Mouse (Mus musculus) erythroblast, embryonic 14.5 days (primary cell): ENCODE measurements around the gene Lpcat3. TPM values are rescaled to one million over a fixed set of nuclear protein-coding genes. Genes with fewer than 3 reads are reported as not detected.

ENCODE experiments used
- H3K27me3 ChIP-seq: 2 replicates; pipeline ENCODE4 v1.6.1; 2012; ENCODE audit warnings: inconsistent platforms; ENCODE audit not compliant: control insufficient read depth
- H3K36me3 ChIP-seq: 2 replicates; pipeline ENCODE4 v1.6.1; 2012; ENCODE audit warnings: mild to moderate bottlenecking, inconsistent platforms; ENCODE audit not compliant: control insufficient read depth
- H3K4me1 ChIP-seq: 2 replicates; pipeline ENCODE4 v1.6.1; 2012; ENCODE audit warnings: inconsistent platforms; ENCODE audit not compliant: control insufficient read depth
- H3K4me3 ChIP-seq: replicated peaks from 2 replicates; pipeline ENCODE3; 2012; ENCODE audit warnings: moderate library complexity, mild to moderate bottlenecking, inconsistent platforms
- H3K9me3 ChIP-seq: 2 replicates; pipeline ENCODE4 v1.6.1; 2012; ENCODE audit warnings: low read length, inconsistent platforms, mixed read lengths; ENCODE audit not compliant: control insufficient read depth
- GATA1 ChIP-seq: IDR thresholded peaks from 2 replicates; pipeline ENCODE4 v1.6.1; 2012; ENCODE audit warnings: low read length, inconsistent platforms, mixed read lengths
- TAL1 ChIP-seq: IDR thresholded peaks from 3 replicates; pipeline ENCODE4 v1.6.1; 2012; ENCODE audit warnings: low read length, inconsistent platforms, mixed read lengths
- polyA plus RNA-seq: library from polyadenylated mRNA; stranded (reverse); fragments of >175 nt; gene quantifications from 2 replicates; pipeline ENCODE4 v1.2.3, GENCODE M21; 2012

Gene Lpcat3
- polyA plus RNA-seq, 1 experiment = 15.9 TPM

- Histone ChIP-seq H3K9me3 (no peaks in the 10 kb centered on the region), H3K36me3 (no peaks in the 10 kb centered on the region; the same call in 1 of the 2 replicates), H3K27me3 (no peaks in the 10 kb centered on the region), H3K4me1 (peaks cover 52% of the 10 kb centered on the region), H3K4me3 (peak overlapping the region; percentile 75)
- TF ChIP-seq TAL1 (no peak), GATA1 (no peak)
These were observed 77.5 kb downstream of the Lpcat3 start for GRCm38 (mm10) chr6:124740211-124740887.

DNA sequence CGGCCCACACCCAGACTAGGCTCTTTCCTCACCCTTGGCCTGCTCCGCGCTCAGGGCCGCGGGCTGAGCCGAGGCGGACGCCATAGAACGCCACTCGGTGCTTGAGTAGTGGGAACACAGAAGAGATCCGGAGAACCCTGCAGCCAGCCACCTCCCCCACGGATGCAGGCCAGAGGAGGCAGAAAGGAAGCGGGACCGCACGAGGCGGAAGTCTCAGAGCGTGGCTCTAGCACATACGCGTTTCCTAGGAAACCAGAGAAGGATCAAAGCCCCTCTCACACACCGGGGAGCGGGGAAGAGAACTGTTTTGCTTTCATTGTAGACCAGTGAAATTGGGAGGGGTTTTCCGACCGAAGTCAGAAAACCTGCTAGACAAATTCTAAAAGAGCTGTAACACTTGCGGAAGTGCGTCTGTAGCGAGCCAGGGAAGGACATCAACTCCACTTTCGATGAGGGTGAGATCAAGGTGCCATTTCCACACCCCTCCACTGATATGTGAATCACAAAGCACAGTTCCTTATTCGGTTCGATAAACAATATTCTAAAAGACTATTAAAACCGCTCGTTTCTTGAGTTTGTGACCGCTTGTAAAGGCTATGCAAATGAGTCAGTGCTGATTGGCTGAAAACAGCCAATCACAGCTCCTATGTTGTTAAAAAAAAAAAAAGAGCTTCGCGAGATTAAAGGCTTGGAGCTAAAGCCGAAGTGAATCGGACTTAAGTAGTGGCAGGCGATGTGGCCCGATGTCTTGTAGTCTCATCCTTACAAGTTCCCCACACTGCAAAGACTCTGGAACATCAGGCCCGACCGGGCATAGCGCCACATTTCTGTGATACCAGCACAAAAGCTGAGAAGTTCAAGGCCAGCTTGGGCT is 78.3 kb downstream of the Lpcat3 start, which contains the start of gene Grcc10:
Grcc10 (minus strand) TSS at position 487 of the 874 bp plus-strand sequence.
- Histone ChIP-seq H3K36me3 (no peaks in the 10 kb centered on the region; the same call in 1 of the 2 replicates), H3K4me3 (peak within 1 kb of the TSS; percentile 75), H3K4me1 (peaks cover 60% of the 10 kb centered on the region), H3K27me3 (no peaks in the 10 kb centered on the region), H3K9me3 (no peaks in the 10 kb centered on the region)
- TF ChIP-seq TAL1 (no peak), GATA1 (no peak)

DNA sequence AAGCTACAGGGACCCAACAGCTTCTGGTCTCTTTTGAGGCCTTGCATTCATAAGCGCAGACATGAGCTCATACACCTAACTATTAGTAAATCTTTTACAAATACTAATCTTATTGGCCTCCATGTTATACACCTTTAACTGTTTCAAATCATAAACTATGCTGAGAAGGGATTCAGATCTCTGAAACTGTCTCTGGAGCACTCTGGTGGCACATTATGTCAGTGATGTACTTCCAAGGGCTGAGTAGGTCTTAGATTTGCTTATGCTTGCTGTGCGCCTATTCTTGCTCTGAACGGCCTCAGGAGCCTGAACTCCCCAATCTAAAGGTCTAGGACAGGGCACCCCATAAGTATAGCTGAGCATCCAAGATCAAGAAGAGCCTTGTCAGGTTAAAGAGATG is 79.0 kb downstream of the Lpcat3 start:
- H3K27me3 ChIP-seq = no peaks in the 10 kb centered on the region; the same call in 1 of the 2 replicates
- no peak for TF ChIP-seq GATA1
- no peaks in the 10 kb centered on the region; the same call in 1 of the 2 replicates for H3K36me3 ChIP-seq
- H3K4me1 ChIP-seq = peaks cover 67% of the 10 kb centered on the region
- peak overlapping the region; percentile 75 for H3K4me3 ChIP-seq
- H3K9me3 ChIP-seq = no peaks in the 10 kb centered on the region

- Histone ChIP-seq H3K27me3 (no peaks in the 10 kb centered on the region; the same call in 1 of the 2 replicates), H3K4me3 (no peak overlapping the region), H3K4me1 (peaks cover 70% of the 10 kb centered on the region)
These were observed 80.2 kb downstream of the Lpcat3 start for GRCm38 (mm10) chr6:124742839-124743514.

DNA sequence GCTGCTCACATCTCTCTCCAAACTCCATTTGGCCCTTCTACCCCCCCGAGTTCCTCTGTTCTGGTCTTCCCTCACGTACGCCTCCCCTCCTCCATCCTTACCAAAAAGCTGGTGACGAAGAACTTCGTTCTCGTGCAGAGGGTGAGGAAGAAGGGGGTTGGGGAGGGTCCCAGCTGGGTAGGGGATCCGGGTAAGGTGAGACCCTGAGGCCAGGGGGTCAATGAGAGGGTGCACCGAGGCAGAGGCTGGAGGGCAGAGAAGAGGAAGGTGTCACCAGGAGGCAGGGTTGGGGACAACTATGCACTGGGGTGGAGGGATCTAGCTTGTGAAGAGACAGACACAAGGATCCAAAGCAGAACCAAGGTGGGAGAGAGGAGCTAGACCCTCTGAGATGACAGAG is 80.8 kb downstream of the Lpcat3 start:
- no peaks in the 10 kb centered on the region for H3K9me3 ChIP-seq
- peaks cover 65% of the 10 kb centered on the region for H3K4me1 ChIP-seq
- no peak overlapping the region for H3K4me3 ChIP-seq
- TF ChIP-seq GATA1 (no peak), TAL1 (no peak)
- H3K36me3 ChIP-seq = peaks cover 3% of the 10 kb centered on the region; the same call in 1 of the 2 replicates
- no peaks in the 10 kb centered on the region; the same call in 1 of the 2 replicates for H3K27me3 ChIP-seq

More at GRCm38 (mm10) chr6:124742839-124743514, 80.2 kb downstream of the Lpcat3 start:
- no peak for TF ChIP-seq GATA1
- TF ChIP-seq TAL1 = no peak
- Histone ChIP-seq H3K9me3 (no peaks in the 10 kb centered on the region), H3K36me3 (peaks cover 3% of the 10 kb centered on the region; the same call in 1 of the 2 replicates)

DNA sequence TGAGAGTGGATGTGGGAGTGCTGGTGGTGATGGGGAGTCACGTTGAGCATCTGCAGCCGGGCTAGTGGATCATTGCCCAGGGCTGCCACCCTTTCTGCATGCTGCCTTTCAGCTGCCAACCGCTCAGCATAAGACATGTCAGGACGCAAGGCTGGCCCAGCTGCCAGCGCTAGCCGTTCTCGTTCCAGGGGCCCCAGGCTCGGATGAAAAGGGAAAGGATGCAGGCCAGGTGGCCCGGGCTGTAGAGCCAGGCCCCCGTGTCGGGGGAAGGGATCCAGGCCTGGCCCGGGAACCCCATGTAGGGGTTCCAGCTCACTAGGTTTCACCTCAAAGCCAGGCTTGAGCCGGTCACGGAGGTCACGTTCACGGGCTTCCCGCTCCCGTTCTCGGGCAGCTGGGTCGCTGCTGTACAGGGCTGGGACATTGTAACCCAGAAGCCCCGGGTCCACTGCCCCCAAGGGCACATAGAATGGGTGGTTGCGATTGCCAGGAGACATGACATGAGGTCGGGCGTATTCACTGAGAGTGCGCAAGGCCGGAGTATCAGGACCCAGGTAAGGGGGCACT is 82.0 kb downstream of the Lpcat3 start:
- Histone ChIP-seq H3K36me3 (peaks cover 3% of the 10 kb centered on the region; the same call in 1 of the 2 replicates), H3K4me1 (peaks cover 53% of the 10 kb centered on the region)
- no peak for TF ChIP-seq GATA1
- no peak for TF ChIP-seq TAL1

DNA sequence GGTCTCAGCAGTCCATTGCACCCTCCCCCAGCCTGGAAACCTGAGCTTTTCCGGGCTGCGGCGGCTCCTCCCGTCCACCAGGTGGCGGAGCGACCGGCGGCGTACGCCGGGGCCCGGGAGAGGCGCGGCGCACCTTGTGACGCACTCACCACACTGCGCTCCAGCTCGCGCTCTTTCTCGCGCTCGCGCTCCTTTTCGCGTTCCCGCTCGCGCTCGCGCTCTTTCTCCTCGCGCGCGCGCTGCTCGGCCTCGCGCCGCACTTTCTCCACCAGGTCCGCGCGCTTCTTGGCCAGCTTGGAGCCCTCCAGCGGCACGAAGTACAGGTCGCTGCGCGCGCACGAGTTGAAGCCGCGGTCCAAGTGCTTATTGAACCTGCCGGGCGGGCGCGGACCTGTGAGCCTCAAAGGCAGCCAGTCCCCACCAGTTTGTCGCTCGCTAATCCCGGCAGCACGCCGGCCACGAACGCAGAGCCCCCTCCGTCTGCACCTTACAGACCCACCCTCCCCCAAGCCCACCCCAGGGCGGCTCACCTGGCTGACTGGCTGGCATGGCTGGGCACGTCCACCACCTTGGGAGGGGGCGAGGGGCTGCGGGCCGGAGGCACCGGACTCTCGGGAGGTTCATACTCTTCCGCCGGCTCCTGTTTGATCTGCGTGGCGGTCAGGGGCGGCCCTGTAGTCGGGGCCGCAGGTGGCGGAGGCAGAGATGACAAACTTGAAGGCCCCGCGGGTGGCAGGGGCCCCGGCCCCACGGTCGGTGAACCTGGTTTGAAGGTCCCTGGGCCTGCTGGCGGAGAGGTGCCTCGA is 82.9 kb downstream of the Lpcat3 start:
- Histone ChIP-seq H3K4me3 (peak overlapping the region; percentile 80), H3K4me1 (peaks cover 45% of the 10 kb centered on the region)

More for the DNA sequence above, 82.0 kb downstream of the Lpcat3 start:
- no peaks in the 10 kb centered on the region for H3K9me3 ChIP-seq
- peak overlapping the region; percentile 80 for H3K4me3 ChIP-seq
- H3K27me3 ChIP-seq = no peaks in the 10 kb centered on the region; the same call in 1 of the 2 replicates

GRCm38 (mm10) chr6:124746296-124746605 is 83.4 kb downstream of the Lpcat3 start:
- H3K9me3 ChIP-seq = no peaks in the 10 kb centered on the region
- TF ChIP-seq GATA1 (no peak), TAL1 (no peak)
- no peaks in the 10 kb centered on the region; the same call in 1 of the 2 replicates for H3K27me3 ChIP-seq
- peaks cover 40% of the 10 kb centered on the region for H3K4me1 ChIP-seq
- H3K36me3 ChIP-seq = peaks cover 3% of the 10 kb centered on the region; the same call in 1 of the 2 replicates
- H3K4me3 ChIP-seq = peak overlapping the region; percentile 80

More for the DNA sequence above, 82.9 kb downstream of the Lpcat3 start:
- Histone ChIP-seq H3K36me3 (peaks cover 3% of the 10 kb centered on the region; the same call in 1 of the 2 replicates), H3K9me3 (no peaks in the 10 kb centered on the region), H3K27me3 (no peaks in the 10 kb centered on the region; the same call in 1 of the 2 replicates)
- TF ChIP-seq TAL1 (no peak), GATA1 (no peak)
